19 mouse cellular contexts compared by ENCODE assay signal in the genomic region with DNA sequence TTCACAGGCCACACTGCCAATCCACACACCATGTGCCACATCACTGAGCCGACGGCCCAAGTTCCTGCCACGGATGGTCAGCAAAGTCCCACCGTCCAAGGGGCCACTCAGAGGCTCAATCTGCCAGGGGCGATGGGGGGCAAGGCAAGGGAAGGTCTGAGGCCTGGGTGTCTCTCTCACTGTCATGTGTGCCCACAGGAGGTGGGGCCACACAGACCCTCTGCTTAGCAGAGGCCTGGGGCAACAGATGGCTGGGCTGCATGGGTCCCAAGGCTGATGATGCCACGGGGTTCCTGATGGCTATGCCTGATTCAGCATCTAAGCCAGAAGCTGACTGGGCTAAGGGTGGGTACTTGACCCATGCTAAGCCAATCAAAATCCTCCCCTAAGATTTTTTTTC. TPM values are rescaled to one million over a fixed set of nuclear protein-coding genes. Genes with fewer than 3 reads are reported as not detected.
DNase-seq lines count a peak whose midpoint lies in the region; ATAC-seq lines count a peak whose summit lies in the region.
"Had no signal": no experiment of that assay in that cellular context is flagged by ENCODE, and none has a peak within 500 bp of the region (broad histone marks: within the 10 kb centered on the region; RNA-seq: fewer than 3 reads in every experiment).

No protein-coding gene starts in this region.

- no peak for ATAC-seq in forebrain, embryonic 11.5 days (replicated peaks; ENCODE audit: low FRiP score)
- no peak for ATAC-seq in midbrain, embryonic 11.5 days (ENCODE audit: low FRiP score)
- ATAC-seq in hindbrain, embryonic 16.5 days, result peak; percentile 51
- no peak for ATAC-seq in erythroid progenitor cell, adult 5-6 weeks (replicated peaks; ENCODE audit: low FRiP score, poor library complexity, severe bottlenecking)
- ATAC-seq: inflammation-experienced regulatory T-cells, adult 6 months; lung, postnatal 0 days had no signal

- H3K27ac ChIP-seq in forebrain, embryonic 10.5 days, result peak overlapping the region; percentile 63
- H3K27ac ChIP-seq in forebrain, embryonic 11.5 days (ENCODE audit: low read depth, low read length), result no peak overlapping the region
- H3K27ac ChIP-seq in midbrain, embryonic 10.5 days (replicated peaks), result peak overlapping the region; percentile 5; the same call in 1 of the 2 replicates
- H3K27ac ChIP-seq in midbrain, embryonic 11.5 days (ENCODE audit: low read depth, low read length), result no peak overlapping the region
- peak overlapping the region; percentile 31; the same call in 1 of the 2 replicates for H3K27ac ChIP-seq in hindbrain, embryonic 16.5 days (ENCODE audit: low read depth, low read length)
- H3K27ac ChIP-seq: limb, embryonic 15.5 days had no signal

- WGBS in forebrain, embryonic 10.5 days, result 75% methylated on average over 6 of the region's 6 CpGs
- 80% methylated on average over 6 of the region's 6 CpGs for WGBS in forebrain, embryonic 11.5 days
- 85% methylated on average over 6 of the region's 6 CpGs for WGBS in midbrain, embryonic 10.5 days
- WGBS in midbrain, embryonic 11.5 days, result 87% methylated on average over 6 of the region's 6 CpGs
- 65% methylated on average over 6 of the region's 6 CpGs for WGBS in hindbrain, embryonic 16.5 days

- peaks cover 31% of the 10 kb centered on the region for H3K4me1 ChIP-seq in forebrain, embryonic 10.5 days
- H3K4me1 ChIP-seq in forebrain, embryonic 11.5 days (replicated peaks; ENCODE audit: control insufficient read depth, insufficient read depth, low read length), result 0 out of 2 replicates have a peak, but pooled peaks cover 3% of the 10 kb centered on the region
- peaks cover 24% of the 10 kb centered on the region for H3K4me1 ChIP-seq in midbrain, embryonic 10.5 days
- peaks cover 3% of the 10 kb centered on the region for H3K4me1 ChIP-seq in midbrain, embryonic 11.5 days (ENCODE audit: control insufficient read depth, insufficient read depth, low read length)
- peaks cover 9% of the 10 kb centered on the region; the same call in 1 of the 2 replicates for H3K4me1 ChIP-seq in hindbrain, embryonic 16.5 days (ENCODE audit: control insufficient read depth, insufficient read depth, low read depth, low read length)

- no peak for DNase-seq in forebrain, embryonic 10.5 days (ENCODE audit: extremely low spot score, low spot score)
- DNase-seq in forebrain, embryonic 11.5 days (ENCODE audit: low spot score), result no peak
- DNase-seq in midbrain, embryonic 10.5 days (ENCODE audit: low spot score), result no peak
- no peak for DNase-seq in midbrain, embryonic 11.5 days (ENCODE audit: low spot score, missing footprints)
- peak; percentile 45 for DNase-seq in retina, embryonic 14.5 days (ENCODE audit: low spot score)
- no peak for DNase-seq in thymus, adult 18-20 months
- DNase-seq: B cell, adult 2 months; embryo, embryonic 11 days; kidney, postnatal 25 days; thymus, postnatal 4 days had no signal

- no peak overlapping the region for H3K9ac ChIP-seq in forebrain, embryonic 11.5 days (ENCODE audit: low read length)
- no peak overlapping the region for H3K9ac ChIP-seq in midbrain, embryonic 11.5 days (ENCODE audit: low read length)
- H3K9ac ChIP-seq in hindbrain, embryonic 16.5 days (ENCODE audit: low read depth, low read length), result no peak overlapping the region
- H3K9ac ChIP-seq: limb, embryonic 15.5 days had no signal

- H3K27me3 ChIP-seq in forebrain, embryonic 10.5 days (ENCODE audit: poor library complexity, severe bottlenecking), result peaks cover 5% of the 10 kb centered on the region
- H3K27me3 ChIP-seq in forebrain, embryonic 11.5 days (ENCODE audit: control insufficient read depth, insufficient read depth, low read length), result no peaks in the 10 kb centered on the region
- H3K27me3 ChIP-seq in midbrain, embryonic 10.5 days (ENCODE audit: low read depth, poor library complexity, severe bottlenecking), result peaks cover 5% of the 10 kb centered on the region; the same call in 1 of the 2 replicates
- no peaks in the 10 kb centered on the region for H3K27me3 ChIP-seq in midbrain, embryonic 11.5 days (ENCODE audit: control insufficient read depth, insufficient read depth, low read length)
- no peaks in the 10 kb centered on the region for H3K27me3 ChIP-seq in hindbrain, embryonic 16.5 days (replicated peaks; ENCODE audit: control insufficient read depth, insufficient read depth, low read length)
- H3K27me3 ChIP-seq: limb, embryonic 15.5 days had no signal

- no peak overlapping the region for H3K4me3 ChIP-seq in forebrain, embryonic 10.5 days
- H3K4me3 ChIP-seq in forebrain, embryonic 11.5 days (ENCODE audit: low read depth, low read length), result no peak overlapping the region
- no peak overlapping the region for H3K4me3 ChIP-seq in midbrain, embryonic 10.5 days
- no peak overlapping the region for H3K4me3 ChIP-seq in midbrain, embryonic 11.5 days (ENCODE audit: low read depth, low read length)
- H3K4me3 ChIP-seq in hindbrain, embryonic 16.5 days (ENCODE audit: low read length), result no peak overlapping the region
- H3K4me3 ChIP-seq: limb, embryonic 15.5 days had no signal

- no peaks in the 10 kb centered on the region for H3K9me3 ChIP-seq in forebrain, embryonic 10.5 days
- no peaks in the 10 kb centered on the region for H3K9me3 ChIP-seq in forebrain, embryonic 11.5 days (ENCODE audit: control insufficient read depth, low read length)
- no peaks in the 10 kb centered on the region for H3K9me3 ChIP-seq in midbrain, embryonic 10.5 days (replicated peaks)
- no peaks in the 10 kb centered on the region for H3K9me3 ChIP-seq in midbrain, embryonic 11.5 days (ENCODE audit: control insufficient read depth, low read length)
- H3K9me3 ChIP-seq in hindbrain, embryonic 16.5 days (ENCODE audit: control insufficient read depth, low read length), result no peaks in the 10 kb centered on the region
- H3K9me3 ChIP-seq: G1E; limb, embryonic 15.5 days had no signal

- no peak overlapping the region for H3K4me2 ChIP-seq in forebrain, embryonic 11.5 days (ENCODE audit: low read depth, low read length, severe bottlenecking)
- H3K4me2 ChIP-seq in midbrain, embryonic 11.5 days, result no peak overlapping the region
- H3K4me2 ChIP-seq in hindbrain, embryonic 16.5 days (ENCODE audit: low read length), result no peak overlapping the region
- H3K4me2 ChIP-seq: limb, embryonic 15.5 days had no signal

- 0 out of 2 replicates have a peak, but pooled peaks cover 2% of the 10 kb centered on the region for H3K36me3 ChIP-seq in forebrain, embryonic 10.5 days (replicated peaks)
- H3K36me3 ChIP-seq in forebrain, embryonic 11.5 days (ENCODE audit: control insufficient read depth, insufficient read depth, low read length), result no peaks in the 10 kb centered on the region
- H3K36me3 ChIP-seq in midbrain, embryonic 10.5 days, result no peaks in the 10 kb centered on the region
- H3K36me3 ChIP-seq in midbrain, embryonic 11.5 days (ENCODE audit: control insufficient read depth, insufficient read depth, low read length), result no peaks in the 10 kb centered on the region
- no peaks in the 10 kb centered on the region for H3K36me3 ChIP-seq in hindbrain, embryonic 16.5 days (ENCODE audit: control insufficient read depth, insufficient read depth, low read length)
- H3K36me3 ChIP-seq: G1E had no signal

RNA-seq across cellular contexts. Expression of a gene that starts 24.0 kb away (rescaled TPM):
- not detected in 2 replicates for polyA plus RNA-seq in forebrain, embryonic 10.5 days (2016; fragmentation: Nextera tagmentation; extraction: Ambion mirVana)
- not detected in 2 replicates for polyA plus RNA-seq in forebrain, embryonic 11.5 days (2014; fragmentation: Nextera tagmentation; extraction: Ambion mirVana)
- polyA plus RNA-seq in midbrain, embryonic 10.5 days (2016; fragmentation: Nextera tagmentation; extraction: Ambion mirVana), result not detected in 2 replicates
- polyA plus RNA-seq in midbrain, embryonic 11.5 days (2014; fragmentation: Nextera tagmentation; extraction: Ambion mirVana), result not detected in 2 replicates
- not detected in 2 replicates for polyA plus RNA-seq in hindbrain, embryonic 16.5 days (2015; fragmentation: Nextera tagmentation; extraction: Ambion mirVana)
- total RNA-seq in erythroid progenitor cell, adult 5-6 weeks (2015; ENCODE audit: low replicate concordance), result not detected in 2 replicates
- not detected in 2 replicates for total RNA-seq in erythroid progenitor cell, adult 5-6 weeks (2017; ENCODE audit: low replicate concordance)
- total RNA-seq: G1E; gastrocnemius, adult 8-10 months had no signal
- polyA plus RNA-seq: brain, embryonic 14.5 days; G1E; heart, embryonic 14.5 days; inflammation-experienced regulatory T-cells, adult 6 months; limb, embryonic 15.5 days; lung, postnatal 0 days had no signal

RNA-seq across cellular contexts. Expression of a gene that starts 26.1 kb away (rescaled TPM):
- 23.9 and 28.0 TPM in 2 replicates for polyA plus RNA-seq in forebrain, embryonic 10.5 days (2016; fragmentation: Nextera tagmentation; extraction: Ambion mirVana)
- polyA plus RNA-seq in forebrain, embryonic 11.5 days (2014; fragmentation: Nextera tagmentation; extraction: Ambion mirVana), result 23.9 and 25.5 TPM in 2 replicates
- polyA plus RNA-seq in midbrain, embryonic 10.5 days (2016; fragmentation: Nextera tagmentation; extraction: Ambion mirVana), result 18.1 and 18.9 TPM in 2 replicates
- polyA plus RNA-seq in midbrain, embryonic 11.5 days (2014; fragmentation: Nextera tagmentation; extraction: Ambion mirVana), result 13.2 and 17.5 TPM in 2 replicates
- polyA plus RNA-seq in hindbrain, embryonic 16.5 days (2015; fragmentation: Nextera tagmentation; extraction: Ambion mirVana), result 8.5 and 10.5 TPM in 2 replicates
- total RNA-seq in erythroid progenitor cell, adult 5-6 weeks (2015; ENCODE audit: low replicate concordance), result 9.6 and 22.3 TPM in 2 replicates
- 2.0 and 2.3 TPM in 2 replicates for total RNA-seq in erythroid progenitor cell, adult 5-6 weeks (2017; ENCODE audit: low replicate concordance)

RNA-seq across cellular contexts. Expression of a gene that starts 37.2 kb away (rescaled TPM):
- polyA plus RNA-seq in forebrain, embryonic 10.5 days (2016; fragmentation: Nextera tagmentation; extraction: Ambion mirVana), result 0.06 and 0.10 TPM in 2 replicates
- 0.09 TPM in 2 replicates for polyA plus RNA-seq in forebrain, embryonic 11.5 days (2014; fragmentation: Nextera tagmentation; extraction: Ambion mirVana)
- 0.17 and 0.20 TPM in 2 replicates for polyA plus RNA-seq in midbrain, embryonic 10.5 days (2016; fragmentation: Nextera tagmentation; extraction: Ambion mirVana)
- polyA plus RNA-seq in midbrain, embryonic 11.5 days (2014; fragmentation: Nextera tagmentation; extraction: Ambion mirVana), result 0.08 TPM in 1 of 2 replicates, not detected in the other
- polyA plus RNA-seq in hindbrain, embryonic 16.5 days (2015; fragmentation: Nextera tagmentation; extraction: Ambion mirVana), result 0.35 and 0.50 TPM in 2 replicates
- not detected in 2 replicates for total RNA-seq in erythroid progenitor cell, adult 5-6 weeks (2015; ENCODE audit: low replicate concordance)
- not detected in 2 replicates for total RNA-seq in erythroid progenitor cell, adult 5-6 weeks (2017; ENCODE audit: low replicate concordance)
- total RNA-seq: gastrocnemius, adult 8-10 months had no signal
- polyA plus RNA-seq: G1E; heart, embryonic 14.5 days had no signal

Comparison
In these comparisons a context has a peak if more than half of its experiments do, and no peak if none do; other contexts are left out.
1. H3K27ac ChIP-seq: peak in forebrain, embryonic 10.5 days (single experiment), midbrain, embryonic 10.5 days (single experiment) and hindbrain, embryonic 16.5 days (single experiment); none in forebrain, embryonic 11.5 days (single experiment) and midbrain, embryonic 11.5 days (single experiment).